Mouse (Mus musculus): ENCODE measurements at regions not wholly inside any gene's neighbourhood (a gene's known extent, or its start where the extent isn't known, plus 50 kb on each side); places are given as distances from the start of the nearest gene placed in this dataset.

DNA sequence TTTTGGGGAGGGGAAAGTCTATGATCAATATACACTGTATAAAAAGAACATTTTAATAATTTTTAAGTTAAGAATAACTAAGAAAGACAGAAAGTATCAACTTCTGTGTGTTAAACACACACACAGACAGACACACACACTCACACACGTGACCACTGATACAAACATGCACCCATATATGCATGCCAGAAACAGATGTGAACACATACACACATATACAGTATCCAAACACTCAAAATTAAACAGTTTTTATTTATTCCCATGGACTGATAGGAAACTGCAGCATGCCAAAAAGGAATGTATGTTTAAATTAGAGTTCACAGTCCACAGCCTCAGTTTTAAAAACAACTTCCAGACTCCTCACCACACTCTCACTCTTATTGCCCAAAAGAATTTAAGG is 203.4 kb upstream of the Tbl1x start:
- H3K4me2 ChIP-seq (replicated peaks; ENCODE audit: low read depth, low read length), result no peak overlapping the region
- H3K4me1 ChIP-seq (ENCODE audit: control insufficient read depth, insufficient read depth, low read length), result no peaks in the 10 kb centered on the region
- H3K36me3 ChIP-seq (ENCODE audit: control insufficient read depth, insufficient read depth, low read length), result no peaks in the 10 kb centered on the region
- ATAC-seq (ENCODE audit: insufficient number of reproducible peaks, insufficient read depth, low FRiP score, low read depth), result no peak
- no peak overlapping the region for H3K9ac ChIP-seq (replicated peaks; ENCODE audit: low read depth, low read length)
- no peak overlapping the region for H3K27ac ChIP-seq (ENCODE audit: low read length)
- no peaks in the 10 kb centered on the region for H3K9me3 ChIP-seq (ENCODE audit: control insufficient read depth, low read depth, low read length)
- H3K4me3 ChIP-seq (ENCODE audit: low read depth, low read length), result no peak overlapping the region
- H3K27me3 ChIP-seq (ENCODE audit: control insufficient read depth, insufficient read depth, low read length), result no peaks in the 10 kb centered on the region
- 41% methylated on average over 1 of the region's 1 CpGs for WGBS

DNA sequence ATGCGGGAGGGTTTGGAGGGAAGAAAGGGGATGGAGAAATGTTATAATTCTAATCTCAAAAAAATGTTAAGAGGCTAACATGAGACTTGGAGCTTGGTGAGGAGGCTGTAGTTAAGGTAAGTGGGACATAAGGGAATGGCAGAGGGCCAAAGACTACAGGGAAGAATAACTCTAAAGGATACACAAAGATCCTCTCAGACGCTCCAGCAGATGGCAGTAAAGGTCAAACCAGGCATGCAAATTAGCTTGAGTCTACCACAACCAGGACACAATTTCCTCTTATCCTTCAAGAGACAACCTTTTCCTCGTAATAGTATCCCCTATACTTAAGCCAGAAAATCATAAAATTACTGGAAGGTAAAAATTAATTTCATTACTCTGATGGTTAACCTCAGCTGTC is 196.4 kb upstream of the Tbl1x start:
- ATAC-seq (ENCODE audit: insufficient number of reproducible peaks, insufficient read depth, low FRiP score, low read depth), result no peak
- WGBS, result 62% methylated on average over 3 of the region's 3 CpGs

DNA sequence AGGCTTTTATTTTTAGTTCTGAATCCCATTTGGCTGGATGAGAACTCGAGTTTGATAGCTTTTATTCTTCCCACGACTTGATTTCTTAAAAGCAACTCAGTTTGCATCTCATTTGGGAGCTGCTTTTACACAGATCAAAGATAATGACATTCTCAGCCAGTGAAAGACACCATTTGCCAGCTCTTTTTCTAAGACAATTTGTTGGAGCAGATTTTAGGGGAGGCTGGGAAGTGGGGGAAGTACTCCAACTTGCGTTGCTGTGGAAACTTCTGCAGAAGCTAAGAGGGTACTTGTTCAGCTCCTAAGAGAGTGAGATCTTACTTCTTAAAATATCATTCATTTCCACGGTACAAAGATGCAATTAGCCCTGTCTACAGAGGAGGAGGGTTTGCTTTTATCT is 187.2 kb upstream of the Tbl1x start:
- no peaks in the 10 kb centered on the region for H3K4me1 ChIP-seq (ENCODE audit: control insufficient read depth, insufficient read depth, low read length)
- H3K9ac ChIP-seq (replicated peaks; ENCODE audit: low read depth, low read length), result no peak overlapping the region
- no peak overlapping the region for H3K4me2 ChIP-seq (replicated peaks; ENCODE audit: low read depth, low read length)
- H3K36me3 ChIP-seq (ENCODE audit: control insufficient read depth, insufficient read depth, low read length), result no peaks in the 10 kb centered on the region
- no peak overlapping the region for H3K27ac ChIP-seq (ENCODE audit: low read length)
- 29% methylated on average over 4 of the region's 4 CpGs for WGBS
- H3K27me3 ChIP-seq (ENCODE audit: control insufficient read depth, insufficient read depth, low read length), result no peaks in the 10 kb centered on the region
- no peak overlapping the region for H3K4me3 ChIP-seq (ENCODE audit: low read depth, low read length)
- ATAC-seq (ENCODE audit: insufficient number of reproducible peaks, insufficient read depth, low FRiP score, low read depth), result no peak
- H3K9me3 ChIP-seq (ENCODE audit: control insufficient read depth, low read depth, low read length), result no peaks in the 10 kb centered on the region

More for the DNA sequence above, 196.4 kb upstream of the Tbl1x start:
- no peak overlapping the region for H3K27ac ChIP-seq (ENCODE audit: low read length)
- H3K9me3 ChIP-seq (ENCODE audit: control insufficient read depth, low read depth, low read length), result no peaks in the 10 kb centered on the region
- no peak overlapping the region for H3K4me3 ChIP-seq (ENCODE audit: low read depth, low read length)
- H3K36me3 ChIP-seq (ENCODE audit: control insufficient read depth, insufficient read depth, low read length), result no peaks in the 10 kb centered on the region
- H3K4me1 ChIP-seq (ENCODE audit: control insufficient read depth, insufficient read depth, low read length), result no peaks in the 10 kb centered on the region
- H3K9ac ChIP-seq (replicated peaks; ENCODE audit: low read depth, low read length), result no peak overlapping the region
- no peak overlapping the region for H3K4me2 ChIP-seq (replicated peaks; ENCODE audit: low read depth, low read length)
- H3K27me3 ChIP-seq (ENCODE audit: control insufficient read depth, insufficient read depth, low read length), result no peaks in the 10 kb centered on the region

DNA sequence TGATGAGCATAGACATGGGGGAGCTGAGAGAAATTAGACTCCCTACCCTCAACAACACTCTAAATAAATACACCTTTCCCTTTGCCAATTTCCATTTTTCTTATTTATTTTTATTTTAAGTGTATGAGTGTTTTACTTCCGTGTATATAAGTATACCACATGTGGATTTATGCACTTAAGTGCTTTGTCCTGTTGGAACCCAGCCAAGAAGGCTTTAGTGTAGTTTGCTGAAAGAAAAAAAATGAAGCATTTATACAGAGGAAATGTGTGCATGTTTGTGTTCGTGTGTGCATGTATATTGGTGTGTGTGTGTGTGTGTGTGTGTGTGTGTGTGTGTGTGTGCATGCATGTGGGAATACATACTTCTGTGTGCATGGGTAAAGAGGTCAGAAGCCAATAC is 157.6 kb upstream of the Tbl1x start:
- H3K4me2 ChIP-seq (replicated peaks; ENCODE audit: low read depth, low read length), result no peak overlapping the region
- no peaks in the 10 kb centered on the region for H3K36me3 ChIP-seq (ENCODE audit: control insufficient read depth, insufficient read depth, low read length)
- no peak for ATAC-seq (ENCODE audit: insufficient number of reproducible peaks, insufficient read depth, low FRiP score, low read depth)
- H3K9me3 ChIP-seq (ENCODE audit: control insufficient read depth, low read depth, low read length), result no peaks in the 10 kb centered on the region
- WGBS, result 16% methylated on average over 2 of the region's 2 CpGs
- no peak overlapping the region for H3K9ac ChIP-seq (replicated peaks; ENCODE audit: low read depth, low read length)
- H3K27ac ChIP-seq (ENCODE audit: low read length), result no peak overlapping the region
- no peaks in the 10 kb centered on the region for H3K4me1 ChIP-seq (ENCODE audit: control insufficient read depth, insufficient read depth, low read length)
- no peaks in the 10 kb centered on the region for H3K27me3 ChIP-seq (ENCODE audit: control insufficient read depth, insufficient read depth, low read length)
- H3K4me3 ChIP-seq (ENCODE audit: low read depth, low read length), result no peak overlapping the region

DNA sequence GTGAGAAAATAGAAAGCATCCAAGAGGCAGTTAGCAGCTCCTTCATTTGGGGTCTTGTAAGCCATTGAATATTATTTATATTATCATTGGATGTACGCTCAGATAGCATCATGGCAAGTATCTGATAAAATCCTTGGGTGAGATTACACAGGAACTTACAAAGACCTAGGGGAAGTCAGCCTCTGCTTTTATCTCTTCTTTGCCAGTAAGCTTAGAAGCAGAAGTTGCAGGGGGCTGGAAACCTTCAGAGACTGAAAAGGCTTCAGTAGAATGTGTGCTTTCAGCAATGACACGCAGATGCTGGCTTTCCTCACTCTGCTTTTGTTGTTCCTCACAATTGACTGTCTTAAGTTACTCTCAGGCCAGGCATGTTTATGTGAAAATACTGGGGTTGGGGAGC is 150.3 kb upstream of the Tbl1x start:
- ATAC-seq (ENCODE audit: insufficient number of reproducible peaks, insufficient read depth, low FRiP score, low read depth), result no peak
- 56% methylated on average over 2 of the region's 2 CpGs for WGBS
- no peak overlapping the region for H3K27ac ChIP-seq (ENCODE audit: low read length)

DNA sequence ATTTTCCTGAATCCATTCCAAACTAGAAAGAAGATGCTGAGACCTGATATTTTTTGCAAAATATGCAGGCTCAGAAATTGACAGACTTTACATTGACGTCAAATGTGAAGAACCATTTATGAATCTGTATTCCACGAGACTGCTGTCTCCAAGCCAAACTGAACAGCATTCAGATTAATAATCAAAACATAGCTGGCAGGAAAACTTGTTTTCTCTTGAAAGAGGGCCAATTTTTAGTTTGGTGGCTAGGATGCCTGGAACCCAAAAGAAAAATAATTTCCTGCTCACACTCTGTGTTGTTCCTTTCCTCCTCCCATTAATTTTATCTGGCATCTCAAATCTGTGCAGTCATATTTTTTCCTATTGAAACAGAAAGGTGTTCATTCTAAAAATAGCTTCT is 149.7 kb upstream of the Tbl1x start:
- 46% methylated on average over 2 of the region's 2 CpGs for WGBS
- H3K9me3 ChIP-seq (ENCODE audit: control insufficient read depth, low read depth, low read length), result no peaks in the 10 kb centered on the region
- H3K9ac ChIP-seq (replicated peaks; ENCODE audit: low read depth, low read length), result no peak overlapping the region
- H3K36me3 ChIP-seq (ENCODE audit: control insufficient read depth, insufficient read depth, low read length), result no peaks in the 10 kb centered on the region
- no peaks in the 10 kb centered on the region for H3K27me3 ChIP-seq (ENCODE audit: control insufficient read depth, insufficient read depth, low read length)
- no peak overlapping the region for H3K4me2 ChIP-seq (replicated peaks; ENCODE audit: low read depth, low read length)
- H3K27ac ChIP-seq (ENCODE audit: low read length), result no peak overlapping the region
- no peak for ATAC-seq (ENCODE audit: insufficient number of reproducible peaks, insufficient read depth, low FRiP score, low read depth)
- no peaks in the 10 kb centered on the region for H3K4me1 ChIP-seq (ENCODE audit: control insufficient read depth, insufficient read depth, low read length)
- no peak overlapping the region for H3K4me3 ChIP-seq (ENCODE audit: low read depth, low read length)

More for the DNA sequence above, 150.3 kb upstream of the Tbl1x start:
- H3K4me3 ChIP-seq (ENCODE audit: low read depth, low read length), result no peak overlapping the region
- H3K9ac ChIP-seq (replicated peaks; ENCODE audit: low read depth, low read length), result no peak overlapping the region
- H3K27me3 ChIP-seq (ENCODE audit: control insufficient read depth, insufficient read depth, low read length), result no peaks in the 10 kb centered on the region
- no peaks in the 10 kb centered on the region for H3K36me3 ChIP-seq (ENCODE audit: control insufficient read depth, insufficient read depth, low read length)
- no peaks in the 10 kb centered on the region for H3K4me1 ChIP-seq (ENCODE audit: control insufficient read depth, insufficient read depth, low read length)
- H3K9me3 ChIP-seq (ENCODE audit: control insufficient read depth, low read depth, low read length), result no peaks in the 10 kb centered on the region
- no peak overlapping the region for H3K4me2 ChIP-seq (replicated peaks; ENCODE audit: low read depth, low read length)

- 59% methylated on average over 1 of the region's 1 CpGs for WGBS
- ATAC-seq (ENCODE audit: insufficient number of reproducible peaks, insufficient read depth, low FRiP score, low read depth), result no peak
- H3K36me3 ChIP-seq (ENCODE audit: control insufficient read depth, insufficient read depth, low read length), result no peaks in the 10 kb centered on the region
- no peak overlapping the region for H3K4me2 ChIP-seq (replicated peaks; ENCODE audit: low read depth, low read length)
- no peak overlapping the region for H3K27ac ChIP-seq (ENCODE audit: low read length)
- no peaks in the 10 kb centered on the region for H3K9me3 ChIP-seq (ENCODE audit: control insufficient read depth, low read depth, low read length)
- H3K27me3 ChIP-seq (ENCODE audit: control insufficient read depth, insufficient read depth, low read length), result no peaks in the 10 kb centered on the region
- no peak overlapping the region for H3K4me3 ChIP-seq (ENCODE audit: low read depth, low read length)
- no peak overlapping the region for H3K9ac ChIP-seq (replicated peaks; ENCODE audit: low read depth, low read length)
- H3K4me1 ChIP-seq (ENCODE audit: control insufficient read depth, insufficient read depth, low read length), result no peaks in the 10 kb centered on the region
Measured at GRCm38 (mm10) chrX:77363657-77364056, 147.2 kb upstream of the Tbl1x start.

DNA sequence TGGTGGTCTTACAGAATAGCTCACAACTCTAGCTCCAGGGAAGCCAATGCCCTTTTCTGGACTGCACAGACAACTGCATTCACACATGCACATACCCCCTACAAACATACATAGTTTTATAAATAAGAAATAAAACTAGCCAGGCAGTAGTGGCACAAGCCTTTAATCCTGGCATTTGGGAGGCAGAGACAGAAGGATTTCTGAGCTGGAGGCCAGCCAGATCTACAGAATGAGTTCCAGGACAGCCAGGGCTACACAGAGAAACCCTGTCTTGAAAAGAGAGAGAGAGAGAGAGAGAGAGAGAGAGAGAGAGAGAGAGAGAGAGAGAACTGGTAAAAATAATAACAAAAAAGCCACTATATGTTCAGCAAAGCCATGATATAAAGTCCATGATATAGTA is 143.5 kb upstream of the Tbl1x start:
- no peaks in the 10 kb centered on the region for H3K27me3 ChIP-seq (ENCODE audit: control insufficient read depth, insufficient read depth, low read length)
- no peaks in the 10 kb centered on the region for H3K36me3 ChIP-seq (ENCODE audit: control insufficient read depth, insufficient read depth, low read length)
- no peaks in the 10 kb centered on the region for H3K9me3 ChIP-seq (ENCODE audit: control insufficient read depth, low read depth, low read length)
- H3K27ac ChIP-seq (ENCODE audit: low read length), result no peak overlapping the region
- ATAC-seq (ENCODE audit: insufficient number of reproducible peaks, insufficient read depth, low FRiP score, low read depth), result no peak
- no peak overlapping the region for H3K9ac ChIP-seq (replicated peaks; ENCODE audit: low read depth, low read length)
- no peak overlapping the region for H3K4me2 ChIP-seq (replicated peaks; ENCODE audit: low read depth, low read length)
- H3K4me3 ChIP-seq (ENCODE audit: low read depth, low read length), result no peak overlapping the region
- no peaks in the 10 kb centered on the region for H3K4me1 ChIP-seq (ENCODE audit: control insufficient read depth, insufficient read depth, low read length)

DNA sequence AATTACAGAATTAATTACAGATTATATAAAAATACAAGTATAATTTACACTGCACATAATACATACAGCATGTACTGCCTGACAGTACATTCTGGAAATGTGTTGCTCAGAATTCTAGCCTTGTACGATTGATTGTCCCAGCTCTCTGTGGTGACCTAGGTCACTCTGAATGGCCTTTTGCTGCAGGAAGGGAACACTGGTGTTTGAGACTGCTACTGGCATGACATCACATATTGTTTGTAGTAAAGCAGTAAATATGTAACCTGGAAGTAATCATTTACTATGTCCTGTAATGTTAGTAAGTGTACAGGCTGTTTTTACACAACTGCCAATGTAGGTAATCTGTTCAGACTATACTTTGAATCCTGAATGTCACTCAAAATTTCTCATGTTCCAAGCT is 123.5 kb upstream of the Tbl1x start:
- 70% methylated on average over 1 of the region's 1 CpGs for WGBS

More for the DNA sequence above, 123.5 kb upstream of the Tbl1x start:
- Histone ChIP-seq H3K27ac (ENCODE audit: low read length) (no peak overlapping the region), H3K4me2 (replicated peaks; ENCODE audit: low read depth, low read length) (no peak overlapping the region), H3K9me3 (ENCODE audit: control insufficient read depth, low read depth, low read length) (no peaks in the 10 kb centered on the region), H3K36me3 (ENCODE audit: control insufficient read depth, insufficient read depth, low read length) (no peaks in the 10 kb centered on the region), H3K27me3 (ENCODE audit: control insufficient read depth, insufficient read depth, low read length) (no peaks in the 10 kb centered on the region), H3K4me1 (ENCODE audit: control insufficient read depth, insufficient read depth, low read length) (no peaks in the 10 kb centered on the region), H3K9ac (replicated peaks; ENCODE audit: low read depth, low read length) (no peak overlapping the region), H3K4me3 (ENCODE audit: low read depth, low read length) (no peak overlapping the region)
- ATAC-seq (ENCODE audit: insufficient number of reproducible peaks, insufficient read depth, low FRiP score, low read depth), result no peak
